21 mouse cellular contexts compared by ENCODE assay signal in genomic region chr16:56593581-56593980, GRCm38 (mm10).
"Had no signal": no experiment of that assay in that cellular context is flagged by ENCODE, and none has a peak within 500 bp of the region (broad histone marks: within the 10 kb centered on the region; RNA-seq: fewer than 3 reads in every experiment).

No protein-coding gene starts in this region.

- H3K27ac ChIP-seq: left cerebral cortex, adult 2 months; limb, embryonic 12.5 days; liver, embryonic 13.5 days; midbrain, embryonic 10.5 days; midbrain, embryonic 13.5 days; neural tube, embryonic 13.5 days had no signal

- H3K27me3 ChIP-seq: limb, embryonic 12.5 days; liver, embryonic 13.5 days; megakaryocyte, embryonic 14.5 days; midbrain, embryonic 13.5 days; neural tube, embryonic 13.5 days had no signal

- ATAC-seq: midbrain, embryonic 13.5 days; midbrain, embryonic 16.5 days had no signal

- H3K4me1 ChIP-seq: limb, embryonic 12.5 days; liver, embryonic 13.5 days; megakaryocyte, embryonic 14.5 days; midbrain, embryonic 10.5 days; midbrain, embryonic 13.5 days; neural tube, embryonic 13.5 days had no signal

- H3K9ac ChIP-seq: limb, embryonic 12.5 days; liver, embryonic 13.5 days; lung, embryonic 14.5 days; midbrain, embryonic 13.5 days; neural tube, embryonic 13.5 days had no signal

- H3K4me2 ChIP-seq: limb, embryonic 12.5 days; liver, embryonic 13.5 days; lung, embryonic 14.5 days; midbrain, embryonic 13.5 days; neural tube, embryonic 13.5 days had no signal

- DNase-seq: kidney, adult 2 months; kidney, postnatal 10 days; kidney, postnatal 36 days; layer of hippocampus, postnatal 36 days; liver; liver, embryonic 13.5 days; lung, embryonic 14.5 days; lung, postnatal 10 days; lung, postnatal 36 days; retina, postnatal 1 day; right cerebral cortex, postnatal 25 days; thymus, adult 18-20 months; thymus, postnatal 36 days had no signal

- H3K9me3 ChIP-seq: limb, embryonic 12.5 days; liver, embryonic 13.5 days; megakaryocyte, embryonic 14.5 days; midbrain, embryonic 10.5 days; midbrain, embryonic 13.5 days; neural tube, embryonic 13.5 days had no signal

- H3K4me3 ChIP-seq: left cerebral cortex, adult 2 months; limb, embryonic 12.5 days; liver, embryonic 13.5 days; megakaryocyte, embryonic 14.5 days; midbrain, embryonic 10.5 days; midbrain, embryonic 13.5 days; myocyte; neural tube, embryonic 13.5 days had no signal

- H3K36me3 ChIP-seq: limb, embryonic 12.5 days; liver, embryonic 13.5 days; midbrain, embryonic 10.5 days; midbrain, embryonic 13.5 days; neural tube, embryonic 13.5 days had no signal
